Mouse (Mus musculus) liver, embryonic 13.5 days (tissue): Measurements from ENCODE around the gene Pogz. TPM values are rescaled to one million over a fixed set of nuclear protein-coding genes. Genes with fewer than 3 reads are reported as not detected.

ENCODE experiments used
- ATAC-seq: fragments of 200-750 bp; cut with Nextera tagmentation; 2 replicates; pipeline ENCODE4 v1.8.0; 2017; ENCODE audit warnings: low read depth, mild to moderate bottlenecking, moderate number of reproducible peaks, moderate library complexity
- DNase-seq: peaks from one replicate; pipeline ENCODE4 v3.0.0; 2022
- H3K27ac ChIP-seq: fragments of 300-500 bp; sonication (generic); 2 replicates; pipeline ENCODE4 v1.5.1; 2015; ENCODE audit warnings: moderate library complexity, mild to moderate bottlenecking, inconsistent platforms
- H3K27me3 ChIP-seq: fragments of 300-500 bp; sonication (generic); 2 replicates; pipeline ENCODE4 v1.6.1; 2015; ENCODE audit warnings: mild to moderate bottlenecking, inconsistent platforms
- H3K36me3 ChIP-seq: fragments of 300-500 bp; sonication (generic); 2 replicates; pipeline ENCODE4 v1.6.1; 2015; ENCODE audit warnings: mild to moderate bottlenecking, inconsistent platforms
- H3K4me1 ChIP-seq: fragments of 300-500 bp; sonication (generic); replicated peaks from 2 replicates; pipeline ENCODE4 v1.6.1; 2015; ENCODE audit warnings: inconsistent platforms
- H3K4me2 ChIP-seq: fragments of 300-500 bp; sonication (generic); 2 replicates; pipeline ENCODE4 v1.6.1; 2015; ENCODE audit warnings: inconsistent platforms, mild to moderate bottlenecking, moderate library complexity
- H3K4me3 ChIP-seq: fragments of 300-500 bp; sonication (generic); replicated peaks from 2 replicates; pipeline ENCODE4 v1.5.1; 2015; ENCODE audit warnings: mild to moderate bottlenecking, inconsistent platforms
- H3K9ac ChIP-seq: fragments of 300-500 bp; sonication (generic); 2 replicates; pipeline ENCODE4 v1.6.1; 2015; ENCODE audit warnings: mild to moderate bottlenecking, inconsistent platforms
- H3K9me3 ChIP-seq: fragments of 300-500 bp; sonication (generic); replicated peaks from 2 replicates; pipeline ENCODE4 v1.6.1; 2016; ENCODE audit warnings: inconsistent platforms
- WGBS: fragments of 180-500 bp; shearing (Covaris S2); methylation state at CpG from one replicate; pipeline ENCODE4 v1.1.7; 2015; ENCODE audit not compliant: insufficient replicate concordance; 5-methylcytosine and 5-hydroxymethylcytosine counted together
- polyA plus RNA-seq: library from polyadenylated mRNA; unstranded; fragments of >200 nt; fragmentation: Nextera tagmentation; extraction: Ambion mirVana; gene quantifications from 2 replicates; pipeline ENCODE4 v1.2.1, GENCODE M21; 2015

Gene Pogz
- polyA plus RNA-seq, 1 experiment from 2014 or later = 2.4 TPM

- Histone ChIP-seq H3K4me2 (0 out of 2 replicates have a peak overlapping the region, but pooled peaks have one; percentile 3), H3K4me3 (no peak overlapping the region), H3K9ac (no peak overlapping the region), H3K27me3 (no peaks in the 10 kb centered on the region), H3K27ac (no peak overlapping the region), H3K9me3 (no peaks in the 10 kb centered on the region), H3K4me1 (no peaks in the 10 kb centered on the region), H3K36me3 (no peaks in the 10 kb centered on the region)
- 12% methylated on average over 4 of the region's 4 CpGs for WGBS
- DNase-seq = peak; percentile 20
- ATAC-seq = no peak
Measured at GRCm38 (mm10) chr3:94811628-94812027, 25.7 kb upstream of the Pogz start.

GRCm38 (mm10) chr3:94813651-94814050, 23.7 kb upstream of the Pogz start:
- 74% methylated on average over 3 of the region's 3 CpGs for WGBS
- no peak overlapping the region for H3K4me2 ChIP-seq
- H3K9me3 ChIP-seq = no peaks in the 10 kb centered on the region
- no peak for DNase-seq
- no peak for ATAC-seq
- H3K4me3 ChIP-seq = no peak overlapping the region
- no peaks in the 10 kb centered on the region for H3K27me3 ChIP-seq
- H3K4me1 ChIP-seq = no peaks in the 10 kb centered on the region
- no peak overlapping the region for H3K9ac ChIP-seq
- H3K27ac ChIP-seq = no peak overlapping the region
- no peaks in the 10 kb centered on the region for H3K36me3 ChIP-seq

GRCm38 (mm10) chr3:94814063-94814462, 23.3 kb upstream of the Pogz start:
- Histone ChIP-seq H3K9ac (no peak overlapping the region), H3K4me1 (no peaks in the 10 kb centered on the region), H3K27me3 (no peaks in the 10 kb centered on the region), H3K9me3 (no peaks in the 10 kb centered on the region), H3K4me2 (no peak overlapping the region), H3K27ac (no peak overlapping the region), H3K4me3 (no peak overlapping the region), H3K36me3 (no peaks in the 10 kb centered on the region)
- WGBS = 51% methylated on average over 4 of the region's 4 CpGs
- ATAC-seq = no peak
- DNase-seq = no peak

- Histone ChIP-seq H3K4me1 (no peaks in the 10 kb centered on the region), H3K9ac (no peak overlapping the region), H3K27ac (no peak overlapping the region), H3K4me2 (no peak overlapping the region), H3K27me3 (no peaks in the 10 kb centered on the region), H3K4me3 (no peak overlapping the region), H3K9me3 (no peaks in the 10 kb centered on the region), H3K36me3 (no peaks in the 10 kb centered on the region)
- no peak for ATAC-seq
- no peak for DNase-seq
- WGBS = 58% methylated on average over 4 of the region's 4 CpGs
Measured at GRCm38 (mm10) chr3:94814663-94815062, 22.7 kb upstream of the Pogz start.

- Histone ChIP-seq H3K36me3 (no peaks in the 10 kb centered on the region), H3K27ac (no peak overlapping the region), H3K9me3 (no peaks in the 10 kb centered on the region), H3K27me3 (no peaks in the 10 kb centered on the region), H3K4me3 (no peak overlapping the region), H3K9ac (no peak overlapping the region), H3K4me2 (no peak overlapping the region), H3K4me1 (no peaks in the 10 kb centered on the region)
- DNase-seq (no peak), ATAC-seq (no peak)
Measured at GRCm38 (mm10) chr3:94815603-94816002, 21.8 kb upstream of the Pogz start.

GRCm38 (mm10) chr3:94817731-94818130, 19.6 kb upstream of the Pogz start:
- Histone ChIP-seq H3K4me1 (peaks cover 5% of the 10 kb centered on the region), H3K36me3 (no peaks in the 10 kb centered on the region), H3K4me3 (no peak overlapping the region), H3K27me3 (no peaks in the 10 kb centered on the region), H3K9ac (no peak overlapping the region), H3K27ac (no peak overlapping the region), H3K4me2 (no peak overlapping the region), H3K9me3 (no peaks in the 10 kb centered on the region)
- DNase-seq = no peak
- ATAC-seq = no peak
- WGBS = 71% methylated on average over 2 of the region's 2 CpGs

- Histone ChIP-seq H3K4me1 (peaks cover 5% of the 10 kb centered on the region), H3K27me3 (no peaks in the 10 kb centered on the region), H3K9ac (no peak overlapping the region), H3K27ac (no peak overlapping the region), H3K9me3 (no peaks in the 10 kb centered on the region), H3K4me2 (no peak overlapping the region), H3K36me3 (no peaks in the 10 kb centered on the region), H3K4me3 (no peak overlapping the region)
- 75% methylated on average over 24 of the region's 24 CpGs for WGBS
- DNase-seq = no peak
- ATAC-seq = no peak
Measured at GRCm38 (mm10) chr3:94819452-94820425, 17.6 kb upstream of the Pogz start.

- Histone ChIP-seq H3K27me3 (no peaks in the 10 kb centered on the region), H3K36me3 (no peaks in the 10 kb centered on the region), H3K9me3 (no peaks in the 10 kb centered on the region), H3K4me2 (peak overlapping the region; percentile 76), H3K4me1 (peaks cover 5% of the 10 kb centered on the region), H3K27ac (no peak overlapping the region), H3K4me3 (peak overlapping the region; percentile 63), H3K9ac (peak overlapping the region; percentile 69)
- DNase-seq = no peak
- 3% methylated on average over 31 of the region's 31 CpGs for WGBS
- ATAC-seq = 0 out of 2 replicates have a peak, but pooled peaks have one; percentile 36
Measured at GRCm38 (mm10) chr3:94821008-94821638, 16.2 kb upstream of the Pogz start.

GRCm38 (mm10) chr3:94822082-94822481, 15.3 kb upstream of the Pogz start:
- H3K4me1 ChIP-seq = peaks cover 5% of the 10 kb centered on the region
- no peak overlapping the region for H3K27ac ChIP-seq
- ATAC-seq = no peak
- peak overlapping the region; percentile 76 for H3K4me2 ChIP-seq
- H3K36me3 ChIP-seq = no peaks in the 10 kb centered on the region
- no peaks in the 10 kb centered on the region for H3K27me3 ChIP-seq
- WGBS = 74% methylated on average over 4 of the region's 4 CpGs
- peak overlapping the region; percentile 63; the same call in 1 of the 2 replicates for H3K4me3 ChIP-seq
- H3K9me3 ChIP-seq = no peaks in the 10 kb centered on the region
- no peak for DNase-seq
- no peak overlapping the region for H3K9ac ChIP-seq

GRCm38 (mm10) chr3:94824110-94824509, 13.3 kb upstream of the Pogz start:
- ATAC-seq (no peak), DNase-seq (no peak)
- no peak overlapping the region for H3K27ac ChIP-seq
- H3K4me2 ChIP-seq = no peak overlapping the region
- no peak overlapping the region for H3K9ac ChIP-seq
- H3K4me3 ChIP-seq = no peak overlapping the region
- WGBS = 65% methylated on average over 3 of the region's 3 CpGs
- peaks cover 5% of the 10 kb centered on the region for H3K4me1 ChIP-seq
- H3K27me3 ChIP-seq = no peaks in the 10 kb centered on the region
- no peaks in the 10 kb centered on the region for H3K9me3 ChIP-seq
- H3K36me3 ChIP-seq = no peaks in the 10 kb centered on the region

- H3K4me2 ChIP-seq = peak overlapping the region; percentile 49
- 0 out of 2 replicates have a peak overlapping the region, but pooled peaks have one; percentile 38 for H3K9ac ChIP-seq
- H3K4me1 ChIP-seq = peaks cover 19% of the 10 kb centered on the region
- DNase-seq = no peak
- 7% methylated on average over 9 of the region's 9 CpGs for WGBS
- no peak overlapping the region for H3K27ac ChIP-seq
- 0 out of 2 replicates have a peak, but pooled peaks cover 3% of the 10 kb centered on the region for H3K27me3 ChIP-seq
- H3K9me3 ChIP-seq = no peaks in the 10 kb centered on the region
- no peaks in the 10 kb centered on the region for H3K36me3 ChIP-seq
- H3K4me3 ChIP-seq = peak overlapping the region; percentile 14
- ATAC-seq = peak; percentile 66
Measured at GRCm38 (mm10) chr3:94832100-94832499, 5.3 kb upstream of the Pogz start.
